Mouse (Mus musculus) liver, postnatal 0 days (tissue): ENCODE data around the gene Mboat2.

Source experiments
- CTCF ChIP-seq: sonication (generic); IDR thresholded peaks from 2 replicates; pipeline ENCODE4 v1.5.1; 2016; ENCODE audit warnings: antibody characterized with exemption, low read depth
- EP300 ChIP-seq: IDR thresholded peaks from 2 replicates; pipeline ENCODE4 v1.6.1; 2016; ENCODE audit warnings: antibody characterized with exemption, low read depth, mild to moderate bottlenecking

DNA sequence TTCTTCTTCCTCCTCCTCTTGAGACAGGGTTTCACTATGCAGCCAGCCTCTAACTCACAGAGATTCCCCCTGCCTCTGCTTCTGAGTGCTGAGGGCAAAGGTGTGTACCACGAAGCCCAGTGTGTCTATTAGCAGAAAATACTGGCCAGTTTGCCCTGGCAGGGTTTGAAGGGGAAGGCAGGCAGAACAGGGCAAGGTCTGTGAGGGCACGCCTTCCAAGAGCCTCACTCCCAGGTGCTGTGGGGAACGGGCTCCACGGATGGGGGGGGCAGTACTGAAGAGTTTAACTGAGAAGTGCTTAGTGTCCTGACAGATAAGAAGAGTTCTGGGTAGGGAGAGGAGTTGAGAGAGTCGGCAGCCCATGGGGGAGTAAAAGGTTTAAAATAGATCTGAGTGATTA is 142.9 kb downstream of the Mboat2 start:
- no peak for TF ChIP-seq CTCF
- no peak for TF ChIP-seq EP300
